Mouse (Mus musculus) bone marrow, adult 2 months (tissue): Measurements from ENCODE around the gene Mmd2.

Source experiments
- CTCF ChIP-seq: fragments of 200-500 bp; IDR thresholded peaks from 2 replicates; pipeline ENCODE4 v1.5.1; 2011; ENCODE audit warnings: low read length, control low read depth; ENCODE audit not compliant: control insufficient read depth, insufficient read depth
- POLR2A ChIP-seq: fragments of 200-500 bp; IDR thresholded peaks from 2 replicates; pipeline ENCODE4 v1.6.1; 2011; ENCODE audit warnings: low read depth, mild to moderate bottlenecking, control low read depth, low read length, borderline replicate concordance; ENCODE audit not compliant: control insufficient read depth

DNA sequence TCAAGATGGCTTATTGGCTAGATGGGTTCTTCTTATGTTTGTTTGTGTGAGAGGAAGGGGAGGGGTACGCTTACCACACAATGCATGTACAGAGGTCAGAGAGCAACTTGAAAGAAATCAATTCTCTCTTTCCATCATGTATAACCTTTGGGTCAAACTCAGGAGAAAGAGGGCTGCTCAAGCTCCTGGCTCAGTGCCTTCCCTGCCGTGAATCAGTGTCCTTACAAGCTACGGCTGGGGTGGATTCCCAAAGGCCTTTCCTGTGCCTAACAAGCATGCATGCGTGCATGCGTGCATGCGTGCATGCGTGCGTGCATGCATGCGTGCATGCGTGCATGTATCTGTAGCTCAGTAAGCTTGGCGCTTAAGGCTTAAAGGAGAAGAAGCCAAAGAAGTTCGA lies 3.3 kb downstream of the Mmd2 start:
- TF ChIP-seq POLR2A: no peak
- TF ChIP-seq CTCF: no peak
